Mouse (Mus musculus) kidney, embryonic 14.5 days (tissue): ENCODE measurements around the gene Prr15. TPM values are rescaled to one million over a fixed set of nuclear protein-coding genes. Genes with fewer than 3 reads are reported as not detected.

Source experiments
- ATAC-seq: fragments of 200-750 bp; cut with Nextera tagmentation; 2 replicates; pipeline ENCODE4 v1.8.0; 2017; ENCODE audit warnings: moderate number of reproducible peaks, mild to moderate bottlenecking, moderate TSS enrichment, moderate library complexity; ENCODE audit not compliant: low FRiP score, low TSS enrichment
- H3K27ac ChIP-seq: fragments of 300-500 bp; sonication (generic); 2 replicates; pipeline ENCODE4 v1.5.1; 2014; ENCODE audit warnings: low read depth, mild to moderate bottlenecking, low read length, moderate library complexity, mixed read lengths
- H3K27me3 ChIP-seq: fragments of 300-500 bp; sonication (generic); 2 replicates; pipeline ENCODE4 v1.6.1; 2014; ENCODE audit warnings: mild to moderate bottlenecking, low read length; ENCODE audit not compliant: control insufficient read depth, insufficient read depth
- H3K36me3 ChIP-seq: fragments of 300-500 bp; sonication (generic); 2 replicates; pipeline ENCODE4 v1.6.1; 2014; ENCODE audit warnings: low read length, mixed read lengths; ENCODE audit not compliant: control insufficient read depth, insufficient read depth
- H3K4me1 ChIP-seq: fragments of 300-500 bp; sonication (generic); 2 replicates; pipeline ENCODE4 v1.6.1; 2014; ENCODE audit warnings: low read length, mixed read lengths; ENCODE audit not compliant: control insufficient read depth, insufficient read depth
- H3K4me2 ChIP-seq: fragments of 300-500 bp; sonication (generic); replicated peaks from 2 replicates; pipeline ENCODE4 v1.6.1; 2014; ENCODE audit warnings: low read depth, mild to moderate bottlenecking, low read length
- H3K4me3 ChIP-seq: fragments of 300-500 bp; sonication (generic); 2 replicates; pipeline ENCODE4 v1.5.1; 2014; ENCODE audit warnings: mild to moderate bottlenecking, low read length
- H3K9ac ChIP-seq: fragments of 300-500 bp; sonication (generic); 2 replicates; pipeline ENCODE4 v1.6.1; 2014; ENCODE audit warnings: low read depth, mild to moderate bottlenecking, low read length, moderate library complexity
- H3K9me3 ChIP-seq: fragments of 300-500 bp; sonication (generic); 2 replicates; pipeline ENCODE4 v1.6.1; 2016; ENCODE audit warnings: low read length; ENCODE audit not compliant: control insufficient read depth
- WGBS: fragments of 180-500 bp; shearing (Covaris S2); extraction: QIAGEN DNeasy Blood & Tissue Kit; methylation state at CpG from one replicate; pipeline ENCODE4 v1.1.7; 2014; 5-methylcytosine and 5-hydroxymethylcytosine counted together
- polyA plus RNA-seq: library from polyadenylated mRNA; unstranded; fragments of >200 nt; fragmentation: Nextera tagmentation; extraction: Ambion mirVana; gene quantifications from 2 replicates; pipeline ENCODE4 v1.2.1, GENCODE M21; 2014

Gene Prr15
- polyA plus RNA-seq, 1 experiment from 2014 or later: 6.4 TPM

GRCm38 (mm10) chr6:54333652-54334396, 8.2 kb downstream of the Prr15 start:
- H3K27ac ChIP-seq: no peak overlapping the region
- no peak for ATAC-seq
- 29% methylated on average over 9 of the region's 9 CpGs for WGBS

GRCm38 (mm10) chr6:54337321-54337720, 11.7 kb downstream of the Prr15 start:
- ATAC-seq: no peak
- Histone ChIP-seq H3K4me3 (no peak overlapping the region), H3K4me2 (no peak overlapping the region), H3K27me3 (no peaks in the 10 kb centered on the region), H3K9ac (no peak overlapping the region), H3K9me3 (no peaks in the 10 kb centered on the region), H3K36me3 (no peaks in the 10 kb centered on the region), H3K27ac (no peak overlapping the region), H3K4me1 (0 out of 2 replicates have a peak, but pooled peaks cover 3% of the 10 kb centered on the region)
- 64% methylated on average over 6 of the region's 6 CpGs for WGBS

More at GRCm38 (mm10) chr6:54333652-54334396, 8.2 kb downstream of the Prr15 start:
- Histone ChIP-seq H3K9me3 (no peaks in the 10 kb centered on the region), H3K9ac (no peak overlapping the region), H3K4me3 (no peak overlapping the region), H3K4me2 (no peak overlapping the region), H3K27me3 (no peaks in the 10 kb centered on the region), H3K4me1 (0 out of 2 replicates have a peak, but pooled peaks cover 11% of the 10 kb centered on the region), H3K36me3 (no peaks in the 10 kb centered on the region)

- ATAC-seq: no peak
- H3K27me3 ChIP-seq: no peaks in the 10 kb centered on the region
- no peak overlapping the region for H3K4me3 ChIP-seq
- H3K9me3 ChIP-seq: no peaks in the 10 kb centered on the region
- H3K4me1 ChIP-seq: no peaks in the 10 kb centered on the region
- WGBS: 89% methylated on average over 5 of the region's 5 CpGs
- no peak overlapping the region for H3K9ac ChIP-seq
- no peak overlapping the region for H3K27ac ChIP-seq
- H3K4me2 ChIP-seq: no peak overlapping the region
- H3K36me3 ChIP-seq: no peaks in the 10 kb centered on the region
Observed at GRCm38 (mm10) chr6:54341133-54341532, 15.5 kb downstream of the Prr15 start.

- Histone ChIP-seq H3K27ac (no peak overlapping the region), H3K4me2 (no peak overlapping the region), H3K9ac (no peak overlapping the region), H3K4me1 (no peaks in the 10 kb centered on the region), H3K36me3 (no peaks in the 10 kb centered on the region), H3K9me3 (no peaks in the 10 kb centered on the region), H3K27me3 (no peaks in the 10 kb centered on the region), H3K4me3 (no peak overlapping the region)
- ATAC-seq: no peak
- WGBS: 89% methylated on average over 10 of the region's 10 CpGs
Observed at GRCm38 (mm10) chr6:54342223-54342622, 16.6 kb downstream of the Prr15 start.

GRCm38 (mm10) chr6:54351860-54352259, 26.2 kb downstream of the Prr15 start:
- Histone ChIP-seq H3K36me3 (no peaks in the 10 kb centered on the region), H3K9ac (no peak overlapping the region), H3K27ac (no peak overlapping the region), H3K9me3 (no peaks in the 10 kb centered on the region), H3K4me1 (peaks cover 5% of the 10 kb centered on the region; the same call in 1 of the 2 replicates), H3K27me3 (no peaks in the 10 kb centered on the region), H3K4me3 (no peak overlapping the region), H3K4me2 (no peak overlapping the region)
- WGBS: 70% methylated on average over 5 of the region's 5 CpGs
- no peak for ATAC-seq

- no peak overlapping the region for H3K9ac ChIP-seq
- H3K4me2 ChIP-seq: no peak overlapping the region
- no peaks in the 10 kb centered on the region for H3K27me3 ChIP-seq
- peaks cover 5% of the 10 kb centered on the region; the same call in 1 of the 2 replicates for H3K4me1 ChIP-seq
- WGBS: 54% methylated on average over 14 of the region's 14 CpGs
- no peak for ATAC-seq
- no peak overlapping the region for H3K27ac ChIP-seq
- no peaks in the 10 kb centered on the region for H3K9me3 ChIP-seq
- H3K4me3 ChIP-seq: no peak overlapping the region
- no peaks in the 10 kb centered on the region for H3K36me3 ChIP-seq
Observed at GRCm38 (mm10) chr6:54352931-54353690, 27.5 kb downstream of the Prr15 start.

- no peak overlapping the region for H3K27ac ChIP-seq
- H3K36me3 ChIP-seq: no peaks in the 10 kb centered on the region
- no peak overlapping the region for H3K9ac ChIP-seq
- H3K4me2 ChIP-seq: no peak overlapping the region
- WGBS: 91% methylated on average over 5 of the region's 5 CpGs
- H3K4me3 ChIP-seq: no peak overlapping the region
- ATAC-seq: no peak
- H3K27me3 ChIP-seq: no peaks in the 10 kb centered on the region
- no peaks in the 10 kb centered on the region for H3K9me3 ChIP-seq
- peaks cover 5% of the 10 kb centered on the region; the same call in 1 of the 2 replicates for H3K4me1 ChIP-seq
Observed at GRCm38 (mm10) chr6:54353698-54354097, 28.1 kb downstream of the Prr15 start.

- H3K4me3 ChIP-seq: no peak overlapping the region
- ATAC-seq: no peak
- H3K36me3 ChIP-seq: no peaks in the 10 kb centered on the region
- H3K4me2 ChIP-seq: no peak overlapping the region
- no peak overlapping the region for H3K27ac ChIP-seq
- no peak overlapping the region for H3K9ac ChIP-seq
- no peaks in the 10 kb centered on the region for H3K27me3 ChIP-seq
- 70% methylated on average over 6 of the region's 6 CpGs for WGBS
- H3K9me3 ChIP-seq: no peaks in the 10 kb centered on the region
- peaks cover 5% of the 10 kb centered on the region; the same call in 1 of the 2 replicates for H3K4me1 ChIP-seq
Observed at GRCm38 (mm10) chr6:54355626-54356025, 30.0 kb downstream of the Prr15 start.
